Mouse (Mus musculus): ENCODE results near the gene Mavs.

DNA sequence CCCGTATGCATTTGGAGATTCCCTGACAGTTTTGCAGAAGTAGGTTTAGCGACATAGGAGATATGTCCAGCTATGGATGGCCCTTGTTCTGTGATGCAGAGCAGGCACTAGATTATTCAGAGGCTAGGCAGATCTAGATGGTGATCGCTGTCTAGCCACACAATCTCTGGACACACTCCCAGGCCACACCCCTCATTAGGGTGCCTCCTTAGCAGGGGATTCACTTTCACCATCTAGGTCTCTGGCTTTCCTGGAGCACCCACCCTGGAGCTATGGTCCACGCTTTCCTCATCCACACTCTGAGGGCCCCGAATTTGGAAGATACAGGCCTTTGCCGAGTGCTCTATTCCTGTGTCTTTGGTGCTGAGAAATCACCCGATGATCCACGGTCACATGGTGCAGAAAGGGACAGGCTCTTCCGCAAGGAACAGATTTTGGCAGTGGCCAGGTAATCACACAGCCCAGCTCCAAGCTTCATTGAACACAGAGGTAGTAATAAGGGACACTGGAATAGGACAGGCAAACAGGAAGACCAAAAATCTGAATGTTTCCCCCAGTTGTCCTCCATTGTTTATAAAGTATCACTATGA is 22.7 kb upstream of the Mavs start:
- TF ChIP-seq CTCF (IDR thresholded peaks at IDR 0.05; ENCODE audit: insufficient read depth, low read length) (no peak), POLR2A (IDR thresholded peaks at IDR 0.05; ENCODE audit: borderline replicate concordance, extremely low read depth, low read depth, low read length) (no peak)
